Mouse (Mus musculus) limb, embryonic 15.5 days (tissue): ENCODE data around the gene Arhgap35. TPM values are rescaled to one million over a fixed set of nuclear protein-coding genes. Genes with fewer than 3 reads are reported as not detected.
A peak's percentile ranks its signal among the peaks of the same experiment; 100 is the strongest.
"Not testable (repeated sequence)": the region's sequence is repeated elsewhere in the genome, so short reads cannot be mapped to it uniquely, and the experiment has no call there.

Source experiments
- ATAC-seq: fragments of 200-750 bp; cut with Nextera tagmentation; 2 replicates; pipeline ENCODE4 v1.8.0; 2017; ENCODE audit warnings: low read depth, moderate TSS enrichment; ENCODE audit not compliant: insufficient number of reproducible peaks, low FRiP score, low TSS enrichment
- H3K27ac ChIP-seq: fragments of 300-500 bp; sonication (generic); 2 replicates; pipeline ENCODE4 v1.5.1; 2015; ENCODE audit warnings: moderate library complexity, mild to moderate bottlenecking, inconsistent platforms
- H3K27me3 ChIP-seq: fragments of 300-500 bp; sonication (generic); 2 replicates; pipeline ENCODE4 v1.6.1; 2015; ENCODE audit warnings: inconsistent platforms
- H3K36me3 ChIP-seq: fragments of 300-500 bp; sonication (generic); 2 replicates; pipeline ENCODE4 v1.6.1; 2015; ENCODE audit warnings: inconsistent platforms
- H3K4me1 ChIP-seq: fragments of 300-500 bp; sonication (generic); 2 replicates; pipeline ENCODE4 v1.6.1; 2015; ENCODE audit warnings: inconsistent platforms
- H3K4me2 ChIP-seq: fragments of 300-500 bp; sonication (generic); 2 replicates; pipeline ENCODE4 v1.6.1; 2015; ENCODE audit warnings: mild to moderate bottlenecking, inconsistent platforms
- H3K4me3 ChIP-seq: fragments of 300-500 bp; sonication (generic); 2 replicates; pipeline ENCODE4 v1.5.1; 2015; ENCODE audit warnings: mild to moderate bottlenecking, inconsistent platforms
- H3K9ac ChIP-seq: fragments of 300-500 bp; sonication (generic); 2 replicates; pipeline ENCODE4 v1.6.1; 2015; ENCODE audit warnings: inconsistent platforms
- H3K9me3 ChIP-seq: fragments of 300-500 bp; sonication (generic); 2 replicates; pipeline ENCODE4 v1.6.1; 2016; ENCODE audit warnings: inconsistent platforms
- WGBS: fragments of 180-500 bp; shearing (Covaris S2); methylation state at CpG from one replicate; pipeline ENCODE4 v1.1.7; 2015; 5-methylcytosine and 5-hydroxymethylcytosine counted together
- polyA plus RNA-seq: library from polyadenylated mRNA; unstranded; fragments of >200 nt; fragmentation: Nextera tagmentation; extraction: Ambion mirVana; gene quantifications from 2 replicates; pipeline ENCODE4 v1.2.1, GENCODE M21; 2015

Arhgap35 gene
- 14.3 and 15.7 TPM in 2 replicates for polyA plus RNA-seq

GRCm38 (mm10) chr7:16614888-16615715 is at the start of gene Arhgap35:
TSS of gene Arhgap35 (minus strand) at chr7:16614993.
- peak within 1 kb of the TSS; percentile 93 for H3K9ac ChIP-seq
- WGBS = under 1% methylated on average over 70 of the region's 78 CpGs
- ATAC-seq = peak; percentile 99
- peak within 1 kb of the TSS; percentile 100 for H3K27ac ChIP-seq
- peak within 1 kb of the TSS; percentile 87 for H3K4me3 ChIP-seq
- H3K9me3 ChIP-seq = no peaks in the 10 kb centered on the region
- no peaks in the 10 kb centered on the region for H3K36me3 ChIP-seq
- peak within 1 kb of the TSS; percentile 72 for H3K4me2 ChIP-seq
- no peaks in the 10 kb centered on the region; the same call in 1 of the 2 replicates for H3K27me3 ChIP-seq
- peaks cover 48% of the 10 kb centered on the region for H3K4me1 ChIP-seq

- no peak overlapping the region for H3K9ac ChIP-seq
- no peak overlapping the region for H3K4me2 ChIP-seq
- H3K27ac ChIP-seq = no peak overlapping the region
- H3K9me3 ChIP-seq = no peaks in the 10 kb centered on the region
- H3K4me1 ChIP-seq = no peaks in the 10 kb centered on the region
- H3K27me3 ChIP-seq = no peaks in the 10 kb centered on the region
- 72% methylated on average over 12 of the region's 12 CpGs for WGBS
- no peaks in the 10 kb centered on the region for H3K36me3 ChIP-seq
- no peak overlapping the region for H3K4me3 ChIP-seq
- ATAC-seq = no peak
Observed at GRCm38 (mm10) chr7:16644260-16644659, 29.5 kb upstream of the Arhgap35 start.

- not testable (repeated sequence) for H3K4me1 ChIP-seq, H3K9me3 ChIP-seq, H3K4me2 ChIP-seq, H3K9ac ChIP-seq, H3K36me3 ChIP-seq, ATAC-seq, H3K4me3 ChIP-seq, H3K27ac ChIP-seq, H3K27me3 ChIP-seq
- 47% methylated on average over 3 of the region's 4 CpGs for WGBS
Observed at GRCm38 (mm10) chr7:16643106-16643505, 28.3 kb upstream of the Arhgap35 start.

- Histone ChIP-seq H3K4me2 (no peak overlapping the region), H3K36me3 (no peaks in the 10 kb centered on the region)
Observed at GRCm38 (mm10) chr7:16639028-16639427, 24.2 kb upstream of the Arhgap35 start.

GRCm38 (mm10) chr7:16635116-16635515 is 20.3 kb upstream of the Arhgap35 start:
- no peaks in the 10 kb centered on the region for H3K9me3 ChIP-seq
- H3K9ac ChIP-seq = no peak overlapping the region
- no peak for ATAC-seq
- peaks cover 3% of the 10 kb centered on the region; the same call in 1 of the 2 replicates for H3K4me1 ChIP-seq
- WGBS = 51% methylated on average over 3 of the region's 3 CpGs
- H3K36me3 ChIP-seq = no peaks in the 10 kb centered on the region
- no peaks in the 10 kb centered on the region for H3K27me3 ChIP-seq
- no peak overlapping the region for H3K27ac ChIP-seq
- H3K4me2 ChIP-seq = no peak overlapping the region
- H3K4me3 ChIP-seq = no peak overlapping the region

More at GRCm38 (mm10) chr7:16639028-16639427, 24.2 kb upstream of the Arhgap35 start:
- Histone ChIP-seq H3K27me3 (no peaks in the 10 kb centered on the region), H3K9me3 (no peaks in the 10 kb centered on the region), H3K9ac (no peak overlapping the region), H3K4me3 (no peak overlapping the region), H3K4me1 (peaks cover 3% of the 10 kb centered on the region; the same call in 1 of the 2 replicates), H3K27ac (no peak overlapping the region)
- WGBS = 42% methylated on average over 3 of the region's 3 CpGs
- no peak for ATAC-seq

GRCm38 (mm10) chr7:16633913-16634312 is 19.1 kb upstream of the Arhgap35 start:
- ATAC-seq, H3K4me1 ChIP-seq, H3K27me3 ChIP-seq, H3K4me2 ChIP-seq, H3K27ac ChIP-seq, H3K9me3 ChIP-seq, H3K9ac ChIP-seq, H3K36me3 ChIP-seq, H3K4me3 ChIP-seq: not testable (repeated sequence)
- WGBS = 13% methylated on average over 10 of the region's 10 CpGs

GRCm38 (mm10) chr7:16631932-16632331 is 17.1 kb upstream of the Arhgap35 start:
- 71% methylated on average over 4 of the region's 4 CpGs for WGBS
- no peak overlapping the region for H3K4me2 ChIP-seq

GRCm38 (mm10) chr7:16631025-16631424 is 16.2 kb upstream of the Arhgap35 start:
- no peaks in the 10 kb centered on the region for H3K27me3 ChIP-seq
- H3K36me3 ChIP-seq = no peaks in the 10 kb centered on the region
- no peak for ATAC-seq
- no peaks in the 10 kb centered on the region for H3K9me3 ChIP-seq
- H3K4me1 ChIP-seq = no peaks in the 10 kb centered on the region
- H3K4me3 ChIP-seq = no peak overlapping the region
- no peak overlapping the region for H3K4me2 ChIP-seq
- no peak overlapping the region for H3K27ac ChIP-seq
- H3K9ac ChIP-seq = no peak overlapping the region
- WGBS = 62% methylated on average over 4 of the region's 4 CpGs

More at GRCm38 (mm10) chr7:16631932-16632331, 17.1 kb upstream of the Arhgap35 start:
- Histone ChIP-seq H3K9ac (no peak overlapping the region), H3K36me3 (no peaks in the 10 kb centered on the region), H3K27me3 (no peaks in the 10 kb centered on the region), H3K27ac (no peak overlapping the region), H3K4me3 (no peak overlapping the region), H3K4me1 (no peaks in the 10 kb centered on the region), H3K9me3 (no peaks in the 10 kb centered on the region)
- no peak for ATAC-seq

GRCm38 (mm10) chr7:16629598-16630296 is 15.0 kb upstream of the Arhgap35 start:
- H3K27me3 ChIP-seq = no peaks in the 10 kb centered on the region
- H3K9ac ChIP-seq = no peak overlapping the region
- no peaks in the 10 kb centered on the region for H3K36me3 ChIP-seq
- H3K4me1 ChIP-seq = no peaks in the 10 kb centered on the region
- H3K27ac ChIP-seq = no peak overlapping the region
- H3K4me2 ChIP-seq = no peak overlapping the region
- no peak overlapping the region for H3K4me3 ChIP-seq
- 16% methylated on average over 10 of the region's 10 CpGs for WGBS
- no peak for ATAC-seq
- no peaks in the 10 kb centered on the region for H3K9me3 ChIP-seq

GRCm38 (mm10) chr7:16628096-16628771 is 13.4 kb upstream of the Arhgap35 start:
- Histone ChIP-seq H3K9me3 (no peaks in the 10 kb centered on the region), H3K9ac (no peak overlapping the region), H3K27me3 (no peaks in the 10 kb centered on the region), H3K4me1 (no peaks in the 10 kb centered on the region), H3K36me3 (no peaks in the 10 kb centered on the region), H3K27ac (no peak overlapping the region), H3K4me2 (no peak overlapping the region), H3K4me3 (no peak overlapping the region)
- no peak for ATAC-seq
- 34% methylated on average over 12 of the region's 12 CpGs for WGBS

- Histone ChIP-seq H3K27ac (no peak overlapping the region), H3K4me3 (no peak overlapping the region), H3K4me2 (no peak overlapping the region), H3K4me1 (peaks cover 5% of the 10 kb centered on the region; the same call in 1 of the 2 replicates), H3K9ac (no peak overlapping the region), H3K36me3 (no peaks in the 10 kb centered on the region), H3K9me3 (no peaks in the 10 kb centered on the region), H3K27me3 (no peaks in the 10 kb centered on the region; the same call in 1 of the 2 replicates)
- ATAC-seq = no peak
Observed at GRCm38 (mm10) chr7:16623687-16624086, 8.9 kb upstream of the Arhgap35 start.
